Mouse (Mus musculus): ENCODE data around the gene Lmna.

The Lmna gene

DNA sequence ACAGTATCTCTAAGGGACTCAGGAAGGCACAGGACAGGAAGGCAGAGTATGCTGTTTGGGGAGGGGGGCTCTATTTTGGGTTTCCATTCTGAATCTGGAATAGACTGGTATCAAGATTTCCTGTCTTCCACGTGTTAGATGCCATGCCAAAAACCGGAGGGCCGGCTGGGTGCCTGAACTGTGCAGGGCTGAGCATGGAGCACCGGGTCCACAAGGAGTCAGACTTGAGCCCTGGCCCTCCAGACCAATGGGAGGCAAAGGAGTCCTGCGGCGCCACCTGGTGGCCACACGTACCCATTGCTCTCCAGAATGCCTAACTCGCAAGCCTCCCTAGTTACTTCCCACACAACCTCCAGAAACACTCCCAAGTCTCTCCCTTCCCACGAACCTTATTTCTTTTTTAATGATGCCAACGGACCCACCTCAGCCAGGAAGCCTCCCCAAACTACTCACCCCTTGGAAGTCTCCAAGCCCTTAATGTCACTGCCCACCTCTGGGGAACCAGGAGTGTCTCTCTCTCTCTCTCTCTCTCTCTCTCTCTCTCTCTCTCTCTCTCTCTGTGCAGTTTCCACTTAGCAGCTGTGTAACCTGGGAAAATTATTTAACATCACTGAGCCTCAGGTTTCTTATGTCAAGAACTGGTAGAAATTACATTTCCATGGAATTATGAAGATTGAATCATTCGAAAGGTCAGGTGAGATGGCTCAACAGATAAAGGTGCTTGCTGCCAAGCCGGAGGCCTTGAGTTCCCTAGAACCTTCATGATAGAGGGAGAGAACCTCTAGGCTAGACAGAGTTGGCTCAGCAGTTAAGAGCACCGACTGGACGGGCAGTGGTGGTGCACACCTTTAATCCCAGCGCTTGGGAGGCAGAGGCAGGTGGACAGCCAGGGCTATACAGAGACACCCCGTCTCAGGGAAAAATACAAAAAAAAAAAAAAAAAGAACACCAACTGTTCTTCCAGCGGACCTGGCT lies 16.7 kb upstream of the Lmna start:
- intact Hi-C loops (cut with DNase I): loop anchor here (5.0 kb wide), 1 partner anchor 119 kb away; no protein-coding TSS in a partner anchor

- intact Hi-C loops (cut with DNase I): loop anchor here (5.0 kb wide), 1 partner anchor 118 kb away; no protein-coding TSS in a partner anchor
Observed at GRCm38 (mm10) chr3:88525021-88525420, 15.3 kb upstream of the Lmna start.

GRCm38 (mm10) chr3:88523027-88523426 lies 13.3 kb upstream of the Lmna start:
- intact Hi-C loops (cut with DNase I): no loop called here

DNA sequence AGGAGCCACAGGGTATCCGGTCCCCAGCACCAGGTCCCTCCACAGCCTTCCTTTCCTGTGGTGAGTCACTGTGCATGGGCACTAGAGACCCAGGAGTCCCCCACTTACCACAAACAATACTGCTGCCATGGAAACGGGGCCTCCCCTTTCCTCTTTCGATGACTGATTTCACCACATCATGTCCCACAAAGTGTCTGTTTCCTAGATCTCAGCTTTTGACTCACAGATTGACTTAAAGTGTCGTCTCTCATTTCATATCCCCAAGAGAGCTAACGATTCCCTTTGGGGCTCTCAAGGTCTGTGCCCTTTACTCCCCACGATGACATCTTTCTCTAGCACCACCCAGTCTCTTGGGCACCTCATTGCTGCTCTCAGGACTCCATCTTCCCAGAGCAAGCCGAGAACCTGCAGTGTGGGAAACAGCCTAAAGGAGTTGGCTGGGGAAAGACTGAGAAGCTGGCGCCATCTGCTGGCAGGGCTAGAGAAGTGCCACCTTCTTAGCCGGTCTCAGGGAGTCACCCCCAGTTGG lies 12.1 kb upstream of the Lmna start:
- intact Hi-C loops (cut with DNase I): loop anchor here (1.0 to 2.0 kb wide), 2 partner anchors 33 to 39 kb away; no protein-coding TSS in a partner anchor

- intact Hi-C loops (cut with DNase I): loop anchor here (2.0 kb wide), 1 partner anchor 32 kb away; no protein-coding TSS in a partner anchor
Observed at GRCm38 (mm10) chr3:88521156-88521555, 11.4 kb upstream of the Lmna start.

- intact Hi-C loops (cut with DNase I): loop anchor here (2.0 kb wide), 1 partner anchor 31 kb away; no protein-coding TSS in a partner anchor
Observed at GRCm38 (mm10) chr3:88520078-88520477, 10.3 kb upstream of the Lmna start.

- intact Hi-C loops (cut with DNase I): no loop called here
Observed at GRCm38 (mm10) chr3:88518411-88518810, 8.7 kb upstream of the Lmna start.

DNA sequence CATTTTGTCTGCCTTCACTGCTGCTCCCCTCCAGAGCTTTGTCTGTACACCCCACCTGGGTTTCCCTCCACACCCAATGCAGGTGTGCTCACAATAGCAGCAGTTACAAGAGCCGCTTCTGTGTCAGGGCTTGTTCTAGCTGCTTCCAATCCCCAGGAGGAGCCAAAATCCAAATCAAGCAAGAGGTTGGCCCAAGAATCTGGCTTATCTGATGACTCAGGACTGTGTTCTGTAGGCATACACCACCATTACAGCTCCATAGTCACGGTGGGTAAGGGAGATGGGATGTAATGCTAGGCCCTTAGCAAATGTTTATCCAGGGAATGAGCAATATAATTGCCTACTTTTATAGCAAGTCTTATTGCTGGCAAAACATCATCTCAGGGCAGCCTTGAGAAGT lies 6.7 kb upstream of the Lmna start:
- intact Hi-C loops (cut with DNase I): no loop called here

DNA sequence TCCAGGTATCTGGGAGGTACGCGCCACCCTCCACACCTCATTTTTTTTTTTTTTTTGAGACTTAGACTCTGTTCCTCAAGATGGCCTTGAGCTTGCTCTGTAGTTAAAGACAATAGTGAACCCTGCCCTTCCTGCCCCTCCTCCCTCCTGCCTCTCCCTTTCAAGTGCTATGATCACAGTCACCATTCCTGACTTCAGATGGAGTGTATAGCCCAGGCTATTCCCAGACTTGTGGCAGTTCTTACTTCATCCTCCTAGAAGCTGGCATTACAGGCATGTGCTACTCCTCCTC lies 5.3 kb upstream of the Lmna start:
- intact Hi-C loops (cut with DNase I): no loop called here

DNA sequence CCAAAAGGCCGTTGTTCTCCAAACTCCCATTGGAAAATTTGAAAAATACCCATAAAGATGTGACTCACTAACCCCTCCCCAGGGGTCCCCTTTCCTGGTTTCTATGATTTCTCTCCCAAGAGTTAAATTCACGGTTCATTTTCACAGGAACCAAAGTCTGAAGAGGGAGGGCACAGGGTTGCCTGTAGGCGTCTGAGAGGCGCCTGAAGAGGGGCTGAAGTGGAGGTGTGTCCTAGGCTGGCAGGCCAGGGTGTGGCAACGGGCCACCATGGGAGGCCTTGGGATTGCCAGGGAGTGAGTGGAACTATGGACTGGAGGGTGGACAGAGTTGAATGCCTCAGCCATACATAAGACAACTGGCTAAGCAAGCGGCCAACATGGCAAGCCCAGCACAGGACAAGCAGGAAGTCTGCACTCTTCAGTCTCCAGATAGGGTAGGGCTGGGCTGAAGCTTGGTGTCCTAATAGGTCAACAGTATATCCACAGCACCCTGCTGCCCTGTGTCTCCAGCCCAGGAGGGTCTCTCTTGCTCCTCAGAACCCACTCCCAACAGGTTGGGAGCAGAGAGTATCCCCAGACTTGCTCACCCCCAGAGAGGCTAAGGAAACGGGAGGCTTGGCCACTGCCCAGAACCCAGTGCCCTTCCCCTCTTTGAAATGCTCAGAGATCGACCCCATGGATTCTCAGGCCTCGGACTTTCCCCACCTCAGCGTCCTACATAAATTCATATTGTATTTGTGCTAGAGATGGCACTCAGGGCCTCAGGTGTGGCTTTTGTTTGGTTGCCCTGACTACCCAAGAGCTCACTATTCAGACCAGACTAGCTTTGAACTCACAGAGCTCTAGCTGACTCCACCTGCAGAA lies 4.7 kb upstream of the Lmna start:
- intact Hi-C loops (cut with DNase I): no loop called here

DNA sequence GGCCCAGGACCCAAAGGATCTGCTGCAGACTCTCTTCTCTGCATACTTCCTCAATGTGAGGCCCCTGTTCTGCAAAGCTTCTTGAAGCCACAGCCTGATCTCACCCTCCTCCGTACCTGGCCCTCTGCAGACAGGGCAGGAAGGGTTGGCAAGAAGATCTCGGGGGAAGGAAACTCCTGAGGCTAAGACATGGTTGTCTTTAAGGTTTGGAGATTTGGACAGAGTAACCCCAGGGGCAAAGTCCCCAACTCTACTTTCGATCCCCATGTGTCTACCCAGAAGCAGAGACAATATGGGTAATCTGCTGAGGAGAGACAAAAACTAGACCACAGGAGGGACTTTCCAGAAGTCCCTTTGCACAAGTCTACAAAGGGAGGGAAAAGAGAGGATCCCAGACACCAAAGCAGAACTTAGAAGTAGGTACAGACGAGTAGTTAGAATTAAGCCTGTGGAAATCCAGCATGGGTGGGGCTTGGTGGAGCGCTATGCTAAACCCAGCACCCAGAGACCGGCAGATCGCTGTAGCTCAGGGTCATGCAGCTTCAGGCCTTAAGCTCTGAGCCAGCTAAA lies 3.9 kb upstream of the Lmna start:
- intact Hi-C loops (cut with DNase I): no loop called here

DNA sequence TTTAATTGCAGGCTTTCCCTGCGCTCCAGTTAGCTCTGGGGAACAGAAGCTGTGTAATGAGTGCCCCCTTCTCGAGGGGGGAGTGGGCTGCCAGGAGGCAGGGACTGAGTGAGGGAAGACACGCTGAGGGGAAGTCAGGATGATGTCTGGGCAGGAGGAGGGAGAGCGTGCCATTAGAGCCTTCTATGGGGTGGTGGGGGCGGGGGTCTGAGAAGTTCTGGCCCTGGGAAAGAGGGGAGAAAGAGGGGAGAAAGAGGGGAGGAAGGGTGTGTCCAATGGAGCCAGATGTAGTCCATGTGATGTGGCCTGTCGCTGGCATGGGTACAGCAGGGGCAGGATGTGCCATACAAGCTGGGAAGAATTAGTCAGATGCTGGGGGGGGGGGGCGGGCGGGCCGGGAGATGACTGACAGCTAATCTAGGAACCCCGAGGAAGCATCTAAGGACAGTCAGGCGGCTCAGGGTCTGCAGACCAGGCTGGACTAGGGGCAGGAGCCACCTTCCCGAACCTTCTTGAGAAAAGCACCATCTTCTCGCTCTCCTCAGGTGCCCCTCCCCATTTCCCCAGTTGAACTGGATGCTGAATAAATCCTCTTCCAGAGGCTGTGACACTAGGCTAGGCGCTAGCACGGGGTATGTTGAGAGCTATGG lies 3.3 kb upstream of the Lmna start:
- intact Hi-C loops (cut with DNase I): no loop called here

DNA sequence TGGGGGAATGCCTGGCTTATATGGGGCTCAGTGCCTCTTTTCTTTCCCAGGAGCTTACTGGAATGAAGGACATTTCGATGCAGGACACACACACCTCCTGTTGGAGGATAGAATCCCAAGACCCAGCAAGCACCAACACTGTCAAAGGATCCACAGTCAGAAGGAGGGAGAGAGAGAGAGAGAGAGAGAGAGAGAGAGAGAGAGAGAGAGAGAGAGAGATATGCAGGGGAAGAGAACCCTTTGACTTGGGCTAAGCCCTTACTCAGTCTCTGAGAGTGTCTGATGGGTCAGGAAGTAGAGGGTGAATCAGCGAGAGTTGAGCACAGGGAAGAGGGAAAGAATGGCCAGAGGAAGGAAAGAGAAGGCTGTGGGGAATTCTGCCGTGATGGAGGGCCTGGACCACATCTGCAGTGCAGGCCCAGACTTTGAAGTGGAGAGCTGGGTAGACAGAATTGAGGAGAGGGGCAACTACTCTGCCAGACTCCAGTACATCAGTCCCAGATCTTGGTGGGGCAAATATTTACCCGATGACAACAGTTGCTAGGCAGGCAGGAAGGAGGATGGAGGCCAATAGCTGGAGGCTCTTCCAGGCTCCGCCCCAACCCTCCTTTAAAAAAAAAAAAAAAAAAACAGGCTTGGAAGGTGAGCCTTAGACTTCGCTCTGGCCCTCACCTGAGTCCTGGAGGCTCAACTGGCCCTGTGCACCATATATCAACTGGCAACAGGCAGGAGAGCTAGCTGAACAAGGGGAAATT lies 2.6 kb upstream of the Lmna start:
- intact Hi-C loops (cut with DNase I): no loop called here

DNA sequence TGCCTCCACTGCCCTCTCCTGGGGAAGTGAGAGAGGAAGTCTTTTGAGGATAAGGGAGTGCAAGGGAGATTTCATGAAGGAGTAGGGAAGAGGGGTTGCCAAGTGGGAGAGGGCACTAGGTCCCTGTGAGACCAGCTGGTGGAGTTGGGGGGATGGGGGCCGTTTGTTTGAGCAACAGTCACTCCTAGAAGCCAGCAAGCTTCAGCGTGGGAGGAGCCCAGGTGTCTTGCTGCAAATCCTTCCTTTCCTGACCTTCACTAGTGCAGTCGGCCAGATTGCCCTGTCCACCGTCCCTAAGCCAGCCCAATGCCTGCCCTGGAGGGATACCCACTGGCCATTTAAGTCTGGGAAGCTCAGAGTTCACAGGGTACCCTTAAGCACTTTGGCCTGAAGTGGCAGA lies 1.8 kb upstream of the Lmna start:
- intact Hi-C loops (cut with DNase I): no loop called here

- intact Hi-C loops (cut with DNase I): no loop called here
Observed at GRCm38 (mm10) chr3:88510421-88511289, 899 bp upstream of the Lmna start.

- intact Hi-C loops (cut with DNase I): no loop called here
Observed at GRCm38 (mm10) chr3:88509250-88509649, 506 bp downstream of the Lmna start.

DNA sequence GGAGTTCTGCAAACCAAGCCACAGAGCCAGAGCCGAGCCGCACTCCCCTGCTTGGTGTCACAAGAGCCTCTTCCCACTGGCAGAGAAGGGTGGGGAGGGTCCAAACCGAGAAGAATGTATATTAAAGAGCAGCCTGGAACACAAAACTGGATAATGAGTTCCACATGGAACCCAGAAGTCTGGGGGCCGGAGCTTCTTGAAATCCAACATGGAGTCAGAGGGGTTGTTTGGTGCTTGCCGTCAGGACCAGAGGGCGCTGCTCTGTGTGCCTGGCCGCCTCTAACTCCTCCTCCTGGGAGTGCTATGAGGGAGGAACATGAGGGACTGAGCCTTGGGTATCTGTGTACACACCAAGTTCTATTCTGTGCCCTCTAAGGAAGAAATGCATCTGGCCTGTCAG lies 4.0 kb downstream of the Lmna start:
- intact Hi-C loops (cut with DNase I): no loop called here

DNA sequence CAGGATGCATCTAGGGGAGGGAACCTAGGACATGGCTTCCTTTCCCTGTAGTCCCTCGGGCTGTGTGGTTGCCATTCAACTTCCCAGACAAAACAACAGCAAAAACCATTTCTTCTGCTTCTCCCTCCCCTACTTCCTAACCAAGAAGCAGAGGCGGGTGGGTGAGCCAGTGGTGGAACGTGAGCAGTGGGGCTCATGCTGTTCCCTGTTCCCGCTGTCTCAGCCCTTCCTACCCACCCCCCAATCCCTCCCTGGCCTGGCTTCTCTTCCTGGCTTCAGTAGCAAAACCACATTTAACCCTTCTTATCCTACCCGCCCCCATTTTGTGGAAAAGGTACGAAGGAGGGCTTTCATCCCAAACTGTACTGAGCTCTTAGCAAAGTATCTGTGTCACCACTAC lies 4.7 kb downstream of the Lmna start:
- intact Hi-C loops (cut with DNase I): no loop called here
